Mouse (Mus musculus): ENCODE results near the gene Carmil1. TPM values are rescaled to one million over a fixed set of nuclear protein-coding genes. Genes with fewer than 3 reads are reported as not detected.

The Carmil1 gene
- total and polyA plus RNA-seq, 2 experiments from 2014 or later, result 40.7 to 56.8 TPM

- TF ChIP-seq CTCF (IDR thresholded peaks at IDR 0.05), result no peak
- Histone ChIP-seq H3K27ac (ENCODE audit: low read depth, low read length) (no peak overlapping the region), H3K4me2 (ENCODE audit: low read depth, low read length, poor library complexity, severe bottlenecking) (no peak overlapping the region), H3K36me3 (ENCODE audit: insufficient read depth, low read length) (no peaks in the 10 kb centered on the region), H3K4me1 (ENCODE audit: insufficient read depth, low read length) (no peaks in the 10 kb centered on the region), H3K9me3 (ENCODE audit: low read length) (no peaks in the 10 kb centered on the region), H3K4me3 (ENCODE audit: low read depth, low read length) (no peak overlapping the region), H3K9ac (replicated peaks; ENCODE audit: low read length, poor library complexity, severe bottlenecking) (no peak overlapping the region), H3K27me3 (ENCODE audit: insufficient read depth, low read length) (no peaks in the 10 kb centered on the region)
- 76% methylated on average over 3 of the region's 3 CpGs for WGBS
- DNase-seq (ENCODE audit: low spot score) (no peak), ATAC-seq (ENCODE audit: low FRiP score) (no peak; the same call in 1 of the 2 replicates)
Measured at GRCm38 (mm10) chr13:24253551-24253950, 27.0 kb downstream of the Carmil1 start.

- WGBS, result 94% methylated on average over 7 of the region's 7 CpGs
- ATAC-seq (ENCODE audit: low FRiP score) (no peak), DNase-seq (ENCODE audit: low spot score) (no peak)
- Histone ChIP-seq H3K36me3 (ENCODE audit: insufficient read depth, low read length) (no peaks in the 10 kb centered on the region), H3K27ac (ENCODE audit: low read depth, low read length) (no peak overlapping the region), H3K27me3 (ENCODE audit: insufficient read depth, low read length) (no peaks in the 10 kb centered on the region), H3K9ac (replicated peaks; ENCODE audit: low read length, poor library complexity, severe bottlenecking) (no peak overlapping the region), H3K4me1 (ENCODE audit: insufficient read depth, low read length) (no peaks in the 10 kb centered on the region), H3K9me3 (ENCODE audit: low read length) (no peaks in the 10 kb centered on the region), H3K4me3 (ENCODE audit: low read depth, low read length) (no peak overlapping the region), H3K4me2 (ENCODE audit: low read depth, low read length, poor library complexity, severe bottlenecking) (no peak overlapping the region)
- TF ChIP-seq CTCF (IDR thresholded peaks at IDR 0.05), result no peak
Measured at GRCm38 (mm10) chr13:24251236-24251635, 29.4 kb downstream of the Carmil1 start.

GRCm38 (mm10) chr13:24247928-24248327 lies 32.7 kb downstream of the Carmil1 start:
- ATAC-seq (ENCODE audit: low FRiP score) (no peak), DNase-seq (ENCODE audit: low spot score) (no peak)
- no peaks in the 10 kb centered on the region for H3K4me1 ChIP-seq (ENCODE audit: insufficient read depth, low read length)
- H3K27me3 ChIP-seq (ENCODE audit: insufficient read depth, low read length), result no peaks in the 10 kb centered on the region
- H3K9ac ChIP-seq (replicated peaks; ENCODE audit: low read length, poor library complexity, severe bottlenecking), result no peak overlapping the region
- H3K4me2 ChIP-seq (ENCODE audit: low read depth, low read length, poor library complexity, severe bottlenecking), result no peak overlapping the region
- H3K36me3 ChIP-seq (ENCODE audit: insufficient read depth, low read length), result no peaks in the 10 kb centered on the region
- TF ChIP-seq CTCF (IDR thresholded peaks at IDR 0.05), result no peak
- WGBS, result 81% methylated on average over 5 of the region's 5 CpGs
- no peak overlapping the region for H3K27ac ChIP-seq (ENCODE audit: low read depth, low read length)
- no peaks in the 10 kb centered on the region for H3K9me3 ChIP-seq (ENCODE audit: low read length)
- no peak overlapping the region for H3K4me3 ChIP-seq (ENCODE audit: low read depth, low read length)

GRCm38 (mm10) chr13:24247441-24247840 lies 33.2 kb downstream of the Carmil1 start:
- no peak overlapping the region for H3K9ac ChIP-seq (replicated peaks; ENCODE audit: low read length, poor library complexity, severe bottlenecking)

GRCm38 (mm10) chr13:24246266-24246665 lies 34.3 kb downstream of the Carmil1 start:
- H3K27ac ChIP-seq (ENCODE audit: low read depth, low read length), result no peak overlapping the region
- no peaks in the 10 kb centered on the region for H3K36me3 ChIP-seq (ENCODE audit: insufficient read depth, low read length)
- no peaks in the 10 kb centered on the region for H3K27me3 ChIP-seq (ENCODE audit: insufficient read depth, low read length)
- no peak overlapping the region for H3K4me2 ChIP-seq (ENCODE audit: low read depth, low read length, poor library complexity, severe bottlenecking)
- no peak overlapping the region for H3K9ac ChIP-seq (replicated peaks; ENCODE audit: low read length, poor library complexity, severe bottlenecking)
- no peak for DNase-seq (ENCODE audit: low spot score)
- no peaks in the 10 kb centered on the region for H3K4me1 ChIP-seq (ENCODE audit: insufficient read depth, low read length)
- H3K9me3 ChIP-seq (ENCODE audit: low read length), result no peaks in the 10 kb centered on the region
- TF ChIP-seq CTCF (IDR thresholded peaks at IDR 0.05), result no peak
- no peak for ATAC-seq (ENCODE audit: low FRiP score)
- 89% methylated on average over 6 of the region's 6 CpGs for WGBS
- no peak overlapping the region for H3K4me3 ChIP-seq (ENCODE audit: low read depth, low read length)

More at GRCm38 (mm10) chr13:24247441-24247840, 33.2 kb downstream of the Carmil1 start:
- Histone ChIP-seq H3K27me3 (ENCODE audit: insufficient read depth, low read length) (no peaks in the 10 kb centered on the region), H3K36me3 (ENCODE audit: insufficient read depth, low read length) (no peaks in the 10 kb centered on the region), H3K4me3 (ENCODE audit: low read depth, low read length) (no peak overlapping the region), H3K4me1 (ENCODE audit: insufficient read depth, low read length) (no peaks in the 10 kb centered on the region), H3K4me2 (ENCODE audit: low read depth, low read length, poor library complexity, severe bottlenecking) (no peak overlapping the region), H3K27ac (ENCODE audit: low read depth, low read length) (no peak overlapping the region), H3K9me3 (ENCODE audit: low read length) (no peaks in the 10 kb centered on the region)
- TF ChIP-seq CTCF (IDR thresholded peaks at IDR 0.05), result no peak
- DNase-seq (ENCODE audit: low spot score) (no peak), ATAC-seq (ENCODE audit: low FRiP score) (no peak)
- 77% methylated on average over 3 of the region's 3 CpGs for WGBS

DNA sequence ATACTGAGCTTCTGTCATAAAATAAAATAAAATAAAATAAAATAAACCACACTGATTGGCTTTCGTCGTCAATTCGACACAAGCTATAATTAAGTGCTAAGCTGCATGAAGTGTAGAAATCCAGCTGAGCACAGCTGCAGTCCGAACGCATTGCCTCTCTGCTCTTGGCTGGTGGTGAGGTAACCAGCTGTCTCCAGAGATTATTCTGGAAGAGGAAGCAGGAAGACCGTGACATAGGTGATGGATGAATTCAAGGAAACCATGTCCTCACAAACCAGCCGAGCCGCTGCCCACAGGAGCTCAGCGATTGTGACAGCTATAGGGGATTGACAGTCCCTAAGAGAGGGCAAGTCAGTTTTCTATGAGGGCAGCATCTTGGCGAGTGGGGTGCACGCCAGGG lies 36.0 kb downstream of the Carmil1 start:
- Histone ChIP-seq H3K9me3 (ENCODE audit: low read length) (no peaks in the 10 kb centered on the region), H3K36me3 (ENCODE audit: insufficient read depth, low read length) (no peaks in the 10 kb centered on the region), H3K4me2 (ENCODE audit: low read depth, low read length, poor library complexity, severe bottlenecking) (no peak overlapping the region), H3K4me1 (ENCODE audit: insufficient read depth, low read length) (no peaks in the 10 kb centered on the region), H3K27ac (ENCODE audit: low read depth, low read length) (no peak overlapping the region), H3K4me3 (ENCODE audit: low read depth, low read length) (no peak overlapping the region), H3K27me3 (ENCODE audit: insufficient read depth, low read length) (no peaks in the 10 kb centered on the region), H3K9ac (replicated peaks; ENCODE audit: low read length, poor library complexity, severe bottlenecking) (no peak overlapping the region)
- 65% methylated on average over 11 of the region's 11 CpGs for WGBS
- ATAC-seq (ENCODE audit: low FRiP score), result no peak
- TF ChIP-seq CTCF (IDR thresholded peaks at IDR 0.05), result no peak
- DNase-seq (ENCODE audit: low spot score), result no peak

Measured in midbrain, postnatal 0 days (tissue).